Mouse (Mus musculus): ENCODE data around the gene Chchd1. TPM values are rescaled to one million over a fixed set of nuclear protein-coding genes. Genes with fewer than 3 reads are reported as not detected.
"Not testable (repeated sequence)": the region's sequence is repeated elsewhere in the genome, so short reads cannot be mapped to it uniquely, and the experiment has no call there.

The Chchd1 gene
- polyA plus RNA-seq, 1 experiment from 2014 or later = 187 TPM

- ATAC-seq = no peak
- H3K4me1 ChIP-seq = peaks cover 46% of the 10 kb centered on the region
- H3K27me3 ChIP-seq (replicated peaks) = no peaks in the 10 kb centered on the region
- H3K9me3 ChIP-seq (replicated peaks) = no peaks in the 10 kb centered on the region
- peaks cover 80% of the 10 kb centered on the region for H3K36me3 ChIP-seq
- H3K4me2 ChIP-seq = peak overlapping the region; percentile 90
- no peak overlapping the region; the same call in 1 of the 2 replicates for H3K4me3 ChIP-seq
- 74% methylated on average over 10 of the region's 10 CpGs for WGBS (ENCODE audit: insufficient replicate concordance)
- no peak overlapping the region for H3K9ac ChIP-seq
- peak overlapping the region; percentile 96 for H3K27ac ChIP-seq
These were observed 9.2 kb upstream of the Chchd1 start for GRCm38 (mm10) chr14:20693589-20694101.

- WGBS (ENCODE audit: insufficient replicate concordance) = 41% methylated on average over 13 of the region's 13 CpGs
- H3K4me2 ChIP-seq = peak overlapping the region; percentile 90
- H3K4me1 ChIP-seq = peaks cover 53% of the 10 kb centered on the region
- H3K36me3 ChIP-seq = peaks cover 80% of the 10 kb centered on the region
- ATAC-seq = peak; percentile 27
- no peaks in the 10 kb centered on the region for H3K9me3 ChIP-seq (replicated peaks)
- peak overlapping the region; percentile 96 for H3K27ac ChIP-seq
- peak overlapping the region; percentile 94 for H3K9ac ChIP-seq
- H3K4me3 ChIP-seq = peak overlapping the region; percentile 94
- H3K27me3 ChIP-seq (replicated peaks) = no peaks in the 10 kb centered on the region
These were observed 8.5 kb upstream of the Chchd1 start for GRCm38 (mm10) chr14:20694185-20694883.

- Histone ChIP-seq H3K27ac (peak within 1 kb of the TSS; percentile 96), H3K36me3 (peaks cover 78% of the 10 kb centered on the region), H3K9me3 (replicated peaks) (no peaks in the 10 kb centered on the region), H3K4me2 (peak within 1 kb of the TSS; percentile 90), H3K4me3 (peak within 1 kb of the TSS; percentile 94), H3K4me1 (peaks cover 59% of the 10 kb centered on the region), H3K27me3 (replicated peaks) (no peaks in the 10 kb centered on the region), H3K9ac (peak within 1 kb of the TSS; percentile 94)
- ATAC-seq = peak; percentile 87
- WGBS (ENCODE audit: insufficient replicate concordance) = under 1% methylated on average over 111 of the region's 111 CpGs
These were observed 7.7 kb upstream of the Chchd1 start, which contains the start of gene Fut11 for GRCm38 (mm10) chr14:20694884-20695760. Gene Fut11, plus strand, starts transcription at chr14:20694968.

DNA sequence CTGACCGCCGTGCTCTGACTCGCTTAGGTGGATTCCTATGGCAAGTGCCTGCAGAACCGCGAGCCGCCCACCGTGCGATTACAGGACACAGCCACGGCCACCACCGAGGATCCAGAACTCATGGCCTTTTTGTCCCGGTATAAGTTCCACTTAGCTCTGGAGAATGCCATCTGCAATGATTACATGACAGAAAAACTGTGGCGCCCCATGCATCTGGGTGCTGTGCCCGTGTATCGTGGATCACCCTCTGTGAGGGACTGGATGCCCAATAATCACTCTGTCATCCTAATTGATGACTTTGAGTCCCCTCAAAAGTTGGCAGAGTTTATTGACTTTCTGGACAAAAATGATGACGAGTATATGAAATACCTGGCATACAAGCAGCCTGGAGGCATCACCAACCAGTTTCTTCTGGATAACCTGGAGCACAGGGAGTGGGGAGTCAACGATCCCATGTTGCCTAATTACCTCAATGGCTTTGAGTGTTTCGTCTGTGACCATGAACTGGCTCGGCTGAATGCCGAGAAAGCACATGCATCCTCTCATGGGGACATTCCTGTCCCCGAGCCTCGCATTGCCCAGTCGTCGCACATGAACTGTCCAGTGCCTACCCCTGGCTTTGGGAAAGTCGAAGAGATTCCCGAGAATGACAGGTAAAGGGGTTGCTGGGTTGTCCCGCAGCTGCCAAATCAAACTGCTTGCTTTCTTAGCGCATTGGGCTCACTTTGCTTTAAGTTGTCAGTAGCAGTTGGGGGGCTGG is 6.9 kb upstream of the Chchd1 start:
- peak overlapping the region; percentile 94 for H3K9ac ChIP-seq
- 21% methylated on average over 27 of the region's 27 CpGs for WGBS (ENCODE audit: insufficient replicate concordance)
- peak overlapping the region; percentile 96 for H3K27ac ChIP-seq
- H3K9me3 ChIP-seq (replicated peaks) = no peaks in the 10 kb centered on the region
- ATAC-seq = no peak
- peak overlapping the region; percentile 90 for H3K4me2 ChIP-seq
- peaks cover 76% of the 10 kb centered on the region for H3K36me3 ChIP-seq
- no peaks in the 10 kb centered on the region for H3K27me3 ChIP-seq (replicated peaks)
- H3K4me1 ChIP-seq = peaks cover 67% of the 10 kb centered on the region
- H3K4me3 ChIP-seq = peak overlapping the region; percentile 94

DNA sequence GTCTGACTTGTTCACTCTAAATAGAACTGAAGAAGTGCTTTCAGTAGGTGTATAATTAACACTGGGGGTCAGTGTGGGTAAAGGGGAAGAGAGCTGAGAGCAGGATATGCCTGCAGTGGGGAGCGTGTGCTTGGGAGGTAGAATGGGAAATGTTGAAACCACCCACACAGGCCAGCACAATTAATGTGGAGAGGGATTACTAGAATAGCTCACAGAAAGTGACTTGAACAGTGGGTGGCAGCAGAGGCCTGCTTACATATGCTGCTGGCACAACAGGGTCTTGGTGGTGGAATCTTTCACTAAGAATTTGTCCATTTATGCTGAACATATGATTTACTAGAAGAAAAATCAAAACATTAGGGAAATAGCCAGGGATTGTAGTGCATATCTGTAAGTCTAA is 5.8 kb upstream of the Chchd1 start:
- Histone ChIP-seq H3K4me2 (peak overlapping the region; percentile 90), H3K27ac (no peak overlapping the region), H3K9ac (no peak overlapping the region), H3K36me3 (peaks cover 65% of the 10 kb centered on the region), H3K4me3 (0 out of 2 replicates have a peak overlapping the region, but pooled peaks have one; percentile 94), H3K4me1 (peaks cover 77% of the 10 kb centered on the region), H3K27me3 (replicated peaks) (no peaks in the 10 kb centered on the region), H3K9me3 (replicated peaks) (no peaks in the 10 kb centered on the region)
- WGBS (ENCODE audit: insufficient replicate concordance) = 26% methylated on average over 1 of the region's 1 CpGs
- ATAC-seq = no peak

GRCm38 (mm10) chr14:20698515-20698914 is 4.3 kb upstream of the Chchd1 start:
- Histone ChIP-seq H3K36me3 (peaks cover 50% of the 10 kb centered on the region), H3K9ac (no peak overlapping the region), H3K4me3 (no peak overlapping the region), H3K4me1 (peaks cover 79% of the 10 kb centered on the region), H3K27ac (no peak overlapping the region), H3K27me3 (replicated peaks) (no peaks in the 10 kb centered on the region), H3K9me3 (replicated peaks) (no peaks in the 10 kb centered on the region), H3K4me2 (peak overlapping the region; percentile 14; the same call in 1 of the 2 replicates)
- WGBS (ENCODE audit: insufficient replicate concordance) = 52% methylated on average over 2 of the region's 2 CpGs
- ATAC-seq = no peak

GRCm38 (mm10) chr14:20700362-20700761 is 2.4 kb upstream of the Chchd1 start:
- no peaks in the 10 kb centered on the region for H3K9me3 ChIP-seq (replicated peaks)
- ATAC-seq = no peak
- peaks cover 75% of the 10 kb centered on the region for H3K4me1 ChIP-seq
- H3K4me2 ChIP-seq = no peak overlapping the region
- no peak overlapping the region for H3K9ac ChIP-seq
- 90% methylated on average over 3 of the region's 3 CpGs for WGBS (ENCODE audit: insufficient replicate concordance)
- no peak overlapping the region for H3K4me3 ChIP-seq
- H3K36me3 ChIP-seq = peaks cover 54% of the 10 kb centered on the region
- no peaks in the 10 kb centered on the region for H3K27me3 ChIP-seq (replicated peaks)
- no peak overlapping the region for H3K27ac ChIP-seq

GRCm38 (mm10) chr14:20701554-20701953 is 1.3 kb upstream of the Chchd1 start:
- H3K27me3 ChIP-seq (replicated peaks) = no peaks in the 10 kb centered on the region
- H3K9me3 ChIP-seq (replicated peaks) = no peaks in the 10 kb centered on the region
- ATAC-seq = no peak
- H3K27ac ChIP-seq = no peak overlapping the region
- peak overlapping the region; percentile 87 for H3K9ac ChIP-seq
- peak overlapping the region; percentile 79 for H3K4me2 ChIP-seq
- peaks cover 51% of the 10 kb centered on the region for H3K36me3 ChIP-seq
- H3K4me3 ChIP-seq = peak overlapping the region; percentile 92
- H3K4me1 ChIP-seq = peaks cover 68% of the 10 kb centered on the region
- 65% methylated on average over 8 of the region's 8 CpGs for WGBS (ENCODE audit: insufficient replicate concordance)

DNA sequence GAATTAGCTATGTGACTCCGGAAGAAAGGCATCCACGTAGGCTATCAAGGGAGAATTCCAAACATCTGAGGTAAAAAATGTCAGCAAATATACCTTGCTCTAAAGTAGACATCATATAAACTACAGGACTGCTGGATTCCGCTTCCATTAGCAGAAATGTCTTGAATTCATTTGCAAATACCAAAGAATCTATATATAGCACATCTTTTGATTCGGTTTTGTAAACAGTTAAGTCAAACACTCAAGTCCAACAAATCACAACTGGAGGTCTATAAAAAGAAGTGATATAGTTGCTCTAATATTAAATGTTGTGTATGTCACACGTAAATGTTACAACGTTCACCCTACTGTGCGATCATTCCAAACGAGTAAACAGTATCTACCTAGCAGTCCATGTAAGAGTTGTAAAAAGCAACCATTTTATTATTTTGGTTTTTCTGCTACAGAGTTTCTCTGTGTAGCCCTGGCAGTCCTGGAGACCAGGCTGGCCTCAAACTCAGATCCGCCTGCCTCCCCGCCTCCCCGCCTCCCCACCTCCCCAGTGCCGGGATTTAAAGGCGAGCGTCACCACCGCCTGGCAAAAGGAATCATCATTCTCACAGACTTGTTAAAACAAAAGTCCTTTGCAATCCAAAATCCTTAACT is 588 bp upstream of the Chchd1 start:
- Histone ChIP-seq H3K27ac (peak overlapping the region; percentile 92), H3K9ac (peak overlapping the region; percentile 87), H3K9me3 (replicated peaks) (no peaks in the 10 kb centered on the region), H3K4me3 (peak overlapping the region; percentile 92), H3K36me3 (peaks cover 47% of the 10 kb centered on the region), H3K4me2 (peak overlapping the region; percentile 79), H3K4me1 (peaks cover 64% of the 10 kb centered on the region), H3K27me3 (replicated peaks) (no peaks in the 10 kb centered on the region)
- WGBS (ENCODE audit: insufficient replicate concordance) = 11% methylated on average over 15 of the region's 15 CpGs
- ATAC-seq = peak; percentile 27

DNA sequence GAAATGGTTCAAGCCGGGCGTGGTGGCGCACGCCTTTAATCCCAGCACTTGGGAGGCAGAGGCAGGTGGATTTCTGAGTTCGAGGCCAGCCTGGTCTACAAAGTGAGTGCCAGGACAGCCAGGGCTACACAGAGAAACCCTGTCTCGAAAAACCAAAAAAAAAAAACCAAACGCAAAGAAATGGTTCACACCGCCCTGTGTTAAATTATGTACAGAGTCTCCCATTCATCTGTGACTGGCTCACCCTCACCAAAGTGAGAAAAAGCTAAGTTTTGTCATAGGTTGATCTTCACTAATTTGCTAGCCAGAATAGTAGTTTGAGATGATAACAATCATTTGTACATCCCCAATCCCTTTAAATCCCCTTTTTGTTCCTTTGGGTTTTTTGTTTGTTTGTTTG is 655 bp downstream of the Chchd1 start:
- not testable (repeated sequence) for H3K27me3 ChIP-seq (replicated peaks)

More for the DNA sequence above, 655 bp downstream of the Chchd1 start:
- peaks cover 37% of the 10 kb centered on the region for H3K36me3 ChIP-seq
- H3K4me2 ChIP-seq = peak overlapping the region; percentile 79
- not testable (repeated sequence) for H3K9me3 ChIP-seq (replicated peaks); ATAC-seq
- WGBS (ENCODE audit: insufficient replicate concordance) = 6% methylated on average over 8 of the region's 8 CpGs
- peak overlapping the region; percentile 92 for H3K27ac ChIP-seq
- H3K4me3 ChIP-seq = peak overlapping the region; percentile 92
- peaks cover 58% of the 10 kb centered on the region for H3K4me1 ChIP-seq
- peak overlapping the region; percentile 87 for H3K9ac ChIP-seq
